Mouse (Mus musculus) ovary, postnatal 36 days (tissue): ENCODE results near the gene Galnt12.

ENCODE experiments used
- DNase-seq: peaks from one replicate; pipeline ENCODE4 v3.0.0; 2022; ENCODE audit warnings: low spot score, mixed read lengths

Gene Galnt12

DNA sequence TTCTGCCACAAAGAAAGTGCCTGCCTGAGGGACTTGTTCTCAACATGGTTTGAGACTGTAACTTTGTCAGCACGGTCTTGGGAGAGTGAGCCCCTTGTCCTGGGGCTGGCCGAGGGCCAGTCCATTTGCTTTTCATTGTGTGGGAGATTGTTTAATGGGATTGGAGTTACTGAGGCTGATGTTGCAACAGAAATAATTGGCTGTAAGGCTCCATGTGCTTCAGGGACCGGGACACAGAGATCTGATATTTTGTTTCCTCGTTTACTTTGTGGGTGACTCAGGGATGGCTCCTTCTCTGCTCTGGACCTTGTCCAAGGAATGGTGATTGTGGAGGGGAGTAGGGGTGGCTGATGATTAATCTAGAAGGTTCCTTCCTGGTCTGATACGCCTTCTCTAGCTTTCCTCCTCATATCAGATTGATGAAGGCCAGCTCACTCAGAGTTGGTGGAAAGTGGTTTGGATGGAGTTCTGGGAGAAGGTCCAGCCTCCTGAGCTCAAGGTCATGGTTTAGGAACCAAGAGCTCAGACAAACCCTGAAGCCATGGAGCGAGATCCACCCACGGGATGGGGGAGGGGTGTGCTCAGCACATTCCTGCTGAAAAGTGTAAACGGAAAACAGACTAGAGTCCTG, 60.0 kb downstream of the Galnt12 start:
- DNase-seq, result peak; percentile 65

GRCm38 (mm10) chr4:47161103-47161755, 69.5 kb downstream of the Galnt12 start:
- no peak for DNase-seq

- no peak for DNase-seq
Observed at GRCm38 (mm10) chr4:47161756-47162587, 70.3 kb downstream of the Galnt12 start.

DNA sequence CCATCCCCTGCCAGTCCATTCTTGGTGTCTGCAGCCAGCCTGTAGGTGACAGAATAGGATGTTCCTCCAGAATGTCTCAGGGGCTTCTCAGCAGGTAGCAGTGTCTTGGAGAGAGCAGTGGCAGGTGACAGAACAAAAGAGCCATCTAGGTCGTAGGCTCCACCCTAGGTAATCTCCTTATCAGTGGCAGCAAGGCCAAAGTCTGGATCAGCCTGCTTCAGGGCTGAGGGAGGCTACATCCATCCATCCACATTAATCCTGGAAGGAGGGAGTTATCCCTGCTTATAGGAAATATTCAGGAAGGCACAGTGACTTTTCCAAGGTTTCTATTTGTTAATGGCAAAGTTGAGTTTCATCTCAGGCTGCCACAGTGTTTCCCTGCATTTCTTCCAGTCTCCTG, 80.6 kb downstream of the Galnt12 start:
- DNase-seq, result no peak
